Mouse (Mus musculus) ES-E14 (cell line): Measurements from ENCODE around the gene Rgma.

Source experiments
- CHD2 ChIP-seq: IDR thresholded peaks from 2 replicates; pipeline ENCODE4 v1.6.1; 2014; ENCODE audit warnings: mild to moderate bottlenecking, low read depth, low read length, inconsistent platforms
- MAFK ChIP-seq: IDR thresholded peaks from 2 replicates; pipeline ENCODE4 v1.6.1; 2014; ENCODE audit warnings: mild to moderate bottlenecking, low read depth, low read length, inconsistent platforms; ENCODE audit not compliant: insufficient read depth

DNA sequence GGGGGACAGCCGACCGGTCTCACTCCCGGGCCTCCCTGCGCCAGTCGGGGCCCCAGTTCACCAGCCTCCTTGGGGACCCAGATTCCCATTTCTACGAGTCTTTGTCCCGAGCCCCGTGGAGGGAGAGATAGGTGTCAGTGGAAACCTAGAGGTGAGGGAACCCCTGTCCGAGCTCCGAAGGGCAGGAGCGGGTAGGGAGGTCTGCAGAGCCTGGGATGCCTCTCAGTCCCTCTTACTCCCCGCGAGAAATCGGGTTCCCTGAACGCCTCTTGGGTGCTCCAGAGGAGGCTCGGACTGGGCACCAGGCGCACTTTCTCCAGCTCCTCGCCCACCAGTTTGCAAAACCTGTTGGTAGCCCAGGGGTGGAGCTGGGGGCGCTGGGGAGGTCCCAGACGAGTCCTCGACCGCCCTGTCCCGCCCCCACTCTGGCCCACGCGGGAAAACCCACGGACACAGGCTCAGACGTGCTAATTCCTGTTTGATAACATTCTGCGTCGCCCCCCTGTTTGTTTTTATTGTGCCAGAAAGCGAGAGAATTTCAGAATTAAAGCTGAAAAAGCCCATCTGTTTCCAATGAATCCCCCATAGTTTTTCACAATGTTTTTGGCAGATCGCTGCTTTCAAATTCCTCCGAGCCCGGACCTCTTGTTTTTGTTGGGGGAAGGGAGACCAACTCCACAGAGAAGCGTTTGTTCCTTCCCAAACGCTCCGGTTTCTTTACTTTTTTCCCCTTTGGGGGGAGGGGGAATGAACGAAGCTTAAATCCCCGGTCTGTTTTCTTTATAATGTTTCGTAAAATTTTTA is 16.4 kb downstream of the Rgma start:
- no peak for TF ChIP-seq MAFK
- TF ChIP-seq CHD2 = no peak
